Mouse (Mus musculus): ENCODE results near the gene 1600015I10Rik. TPM values are rescaled to one million over a fixed set of nuclear protein-coding genes. Genes with fewer than 3 reads are reported as not detected.

1600015I10Rik gene
- polyA plus RNA-seq, 2 experiments from 2014 or later = not detected

DNA sequence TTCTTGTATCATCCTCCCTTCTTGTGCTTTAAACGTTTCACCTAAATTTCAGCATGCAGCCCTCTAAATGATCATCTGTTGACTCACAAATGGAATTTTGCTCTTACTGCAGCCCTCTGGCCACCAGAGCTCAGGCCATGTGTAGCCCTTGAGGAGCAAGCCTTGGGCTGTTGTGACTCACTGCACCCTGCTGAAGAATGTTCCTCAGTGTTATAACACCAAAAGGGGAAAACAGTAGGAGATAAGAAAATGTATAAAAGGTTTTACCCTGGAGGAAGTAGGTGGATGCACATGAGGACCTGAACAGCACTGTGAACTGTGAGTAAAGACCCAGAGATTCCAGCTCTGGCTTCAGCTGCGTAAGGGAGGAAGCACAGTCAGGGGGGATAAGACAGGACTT is 45.0 kb downstream of the 1600015I10Rik start, which contains the start of gene Doxl2:
Gene Doxl2 (plus strand): TSS at position 301 of the 400 bp plus-strand sequence.
- no peak for ATAC-seq

DNA sequence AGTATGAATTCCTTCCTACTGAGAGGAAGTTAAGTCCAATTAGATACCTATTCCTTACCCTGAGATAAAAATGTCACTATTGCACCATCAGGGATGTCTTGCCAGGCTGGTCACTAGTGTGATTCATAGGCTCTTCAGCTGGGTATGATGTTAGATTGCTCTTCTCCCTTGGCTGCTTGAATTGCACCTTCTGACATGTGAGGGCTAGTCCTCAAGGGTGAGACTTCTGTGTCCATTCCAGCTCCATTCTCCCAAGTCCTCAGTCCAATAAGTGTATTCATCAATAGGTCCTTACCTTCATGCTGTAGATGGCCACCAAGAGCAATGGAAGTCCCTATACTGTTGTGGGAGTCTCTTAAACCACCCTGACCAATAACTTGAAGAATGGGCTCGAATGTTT is 49.9 kb downstream of the 1600015I10Rik start:
- no peak for ATAC-seq

- no peak for ATAC-seq
Measured at GRCm38 (mm10) chr6:48982305-48982704, 52.6 kb downstream of the 1600015I10Rik start.

Other genes with a start within 250 kb of the 1600015I10Rik start
- gene Gimap4, start 245.3 kb upstream of the 1600015I10Rik start, polyA plus RNA-seq (2017; shearing (Covaris generic)) = 1,000 to 10,000 TPM; 1,705 to 1,816 TPM
- gene Gimap6, start 221.7 kb upstream of the 1600015I10Rik start, polyA plus RNA-seq (2017; shearing (Covaris generic)) = 100 to 1,000 TPM; 849 to 944 TPM
- 10 to 100 TPM; 42.8 to 45.0 TPM for gene Gm28053, start 211.3 kb upstream of the 1600015I10Rik start, polyA plus RNA-seq (2017; shearing (Covaris generic))
- gene Gimap7, start 211.3 kb upstream of the 1600015I10Rik start, polyA plus RNA-seq (2017; shearing (Covaris generic)) = 100 to 1,000 TPM; 444 to 529 TPM
- gene Gimap1, start 190.8 kb upstream of the 1600015I10Rik start, polyA plus RNA-seq (2017; shearing (Covaris generic)) = 100 to 1,000 TPM; 321 to 429 TPM
- gene Gimap5, start 183.7 kb upstream of the 1600015I10Rik start, polyA plus RNA-seq (2017; shearing (Covaris generic)) = 100 to 1,000 TPM; 198 to 220 TPM
- 1,000 to 10,000 TPM; 1,102 to 1,198 TPM for gene Gimap3, start 159.0 kb upstream of the 1600015I10Rik start, polyA plus RNA-seq (2017; shearing (Covaris generic))
- gene Tmem176a, start 89.0 kb upstream of the 1600015I10Rik start, polyA plus RNA-seq (2017; shearing (Covaris generic)) = 10 to 100 TPM; 14.5 to 16.2 TPM
- gene Tmem176b, start 88.4 kb upstream of the 1600015I10Rik start, polyA plus RNA-seq (2017; shearing (Covaris generic)) = 10 to 100 TPM; 19.4 to 29.2 TPM
- gene Aoc1, start 57.0 kb upstream of the 1600015I10Rik start, polyA plus RNA-seq (2017; shearing (Covaris generic)) = not detected
- gene Doxl2, start 45.1 kb downstream of the 1600015I10Rik start, polyA plus RNA-seq (2017; shearing (Covaris generic)) = under 1 TPM in 1 of 2 experiments, not detected in 1; 0.79 TPM
- not detected for gene Svs1, start 57.0 kb downstream of the 1600015I10Rik start, polyA plus RNA-seq (2017; shearing (Covaris generic))
- 1 to 10 TPM; 1.6 to 1.9 TPM for gene Gpnmb, start 106.7 kb downstream of the 1600015I10Rik start, polyA plus RNA-seq (2017; shearing (Covaris generic))
- 10 to 100 TPM; 21.0 to 49.0 TPM for gene Malsu1, start 143.9 kb downstream of the 1600015I10Rik start, polyA plus RNA-seq (2017; shearing (Covaris generic))